Mouse (Mus musculus): Measurements from ENCODE around the gene Pex5l. TPM values are rescaled to one million over a fixed set of nuclear protein-coding genes. Genes with fewer than 3 reads are reported as not detected.
A peak's percentile ranks its signal among the peaks of the same experiment; 100 is the strongest.

Pex5l gene
- polyA plus RNA-seq, 1 experiment from 2014 or later: 2.8 TPM

- no peak for ATAC-seq (ENCODE audit: low FRiP score)
- Histone ChIP-seq H3K9ac (no peak overlapping the region), H3K4me2 (no peak overlapping the region), H3K4me3 (no peak overlapping the region), H3K27me3 (no peaks in the 10 kb centered on the region), H3K27ac (no peak overlapping the region), H3K9me3 (no peaks in the 10 kb centered on the region), H3K4me1 (replicated peaks) (no peaks in the 10 kb centered on the region), H3K36me3 (0 out of 2 replicates have a peak, but pooled peaks cover 5% of the 10 kb centered on the region)
- 20% methylated on average over 6 of the region's 6 CpGs for WGBS
Observed at GRCm38 (mm10) chr3:32979238-32979637, 163.8 kb downstream of the Pex5l start.

- no peak for ATAC-seq (ENCODE audit: low FRiP score)
Observed at GRCm38 (mm10) chr3:32970257-32970656, 172.8 kb downstream of the Pex5l start.

GRCm38 (mm10) chr3:32968671-32969425 lies 174.2 kb downstream of the Pex5l start:
- H3K27ac ChIP-seq: 0 out of 2 replicates have a peak overlapping the region, but pooled peaks have one; percentile 0
- no peaks in the 10 kb centered on the region for H3K4me1 ChIP-seq (replicated peaks)
- no peaks in the 10 kb centered on the region for H3K9me3 ChIP-seq
- no peak overlapping the region for H3K4me2 ChIP-seq
- no peak overlapping the region for H3K9ac ChIP-seq
- no peaks in the 10 kb centered on the region for H3K27me3 ChIP-seq
- WGBS: 91% methylated on average over 1 of the region's 1 CpGs
- no peak overlapping the region for H3K4me3 ChIP-seq
- ATAC-seq (ENCODE audit: low FRiP score): no peak
- no peaks in the 10 kb centered on the region for H3K36me3 ChIP-seq

More at GRCm38 (mm10) chr3:32970257-32970656, 172.8 kb downstream of the Pex5l start:
- Histone ChIP-seq H3K4me1 (replicated peaks) (no peaks in the 10 kb centered on the region), H3K4me3 (no peak overlapping the region), H3K27me3 (no peaks in the 10 kb centered on the region), H3K36me3 (no peaks in the 10 kb centered on the region), H3K9me3 (no peaks in the 10 kb centered on the region), H3K27ac (no peak overlapping the region), H3K4me2 (no peak overlapping the region), H3K9ac (no peak overlapping the region)
- WGBS: 97% methylated on average over 1 of the region's 1 CpGs

- no peaks in the 10 kb centered on the region for H3K36me3 ChIP-seq
- no peaks in the 10 kb centered on the region for H3K9me3 ChIP-seq
- no peak overlapping the region for H3K27ac ChIP-seq
- no peak for ATAC-seq (ENCODE audit: low FRiP score)
- no peak overlapping the region for H3K4me3 ChIP-seq
- H3K9ac ChIP-seq: no peak overlapping the region
- WGBS: 8% methylated on average over 2 of the region's 2 CpGs
- H3K27me3 ChIP-seq: no peaks in the 10 kb centered on the region
- H3K4me1 ChIP-seq (replicated peaks): no peaks in the 10 kb centered on the region
- H3K4me2 ChIP-seq: no peak overlapping the region
Observed at GRCm38 (mm10) chr3:32965528-32965927, 177.5 kb downstream of the Pex5l start.

GRCm38 (mm10) chr3:32961494-32961893 lies 181.6 kb downstream of the Pex5l start:
- no peaks in the 10 kb centered on the region for H3K27me3 ChIP-seq
- no peak overlapping the region for H3K4me3 ChIP-seq
- H3K9me3 ChIP-seq: no peaks in the 10 kb centered on the region
- H3K9ac ChIP-seq: no peak overlapping the region
- H3K4me2 ChIP-seq: no peak overlapping the region
- no peaks in the 10 kb centered on the region for H3K36me3 ChIP-seq
- H3K27ac ChIP-seq: no peak overlapping the region
- H3K4me1 ChIP-seq (replicated peaks): no peaks in the 10 kb centered on the region
- ATAC-seq (ENCODE audit: low FRiP score): peak; percentile 49; the same call in 1 of the 2 replicates
- WGBS: 76% methylated on average over 3 of the region's 3 CpGs

- 0 out of 2 replicates have a peak, but pooled peaks cover 4% of the 10 kb centered on the region for H3K4me1 ChIP-seq (replicated peaks)
- WGBS: 18% methylated on average over 1 of the region's 1 CpGs
- no peak overlapping the region for H3K27ac ChIP-seq
- no peaks in the 10 kb centered on the region for H3K27me3 ChIP-seq
- H3K4me3 ChIP-seq: no peak overlapping the region
- no peaks in the 10 kb centered on the region for H3K9me3 ChIP-seq
- no peak for ATAC-seq (ENCODE audit: low FRiP score)
- no peak overlapping the region for H3K4me2 ChIP-seq
- no peak overlapping the region for H3K9ac ChIP-seq
- no peaks in the 10 kb centered on the region for H3K36me3 ChIP-seq
Observed at GRCm38 (mm10) chr3:32951382-32951781, 191.7 kb downstream of the Pex5l start.

- Histone ChIP-seq H3K27ac (no peak overlapping the region), H3K9ac (no peak overlapping the region), H3K4me2 (no peak overlapping the region), H3K4me1 (replicated peaks) (0 out of 2 replicates have a peak, but pooled peaks cover 4% of the 10 kb centered on the region), H3K36me3 (no peaks in the 10 kb centered on the region), H3K9me3 (no peaks in the 10 kb centered on the region), H3K4me3 (no peak overlapping the region), H3K27me3 (no peaks in the 10 kb centered on the region)
- ATAC-seq (ENCODE audit: low FRiP score): no peak
- 87% methylated on average over 5 of the region's 5 CpGs for WGBS
Observed at GRCm38 (mm10) chr3:32947486-32947885, 195.6 kb downstream of the Pex5l start.

- H3K4me3 ChIP-seq: no peak overlapping the region
- ATAC-seq (ENCODE audit: low FRiP score): peak; percentile 34; the same call in 1 of the 2 replicates
- H3K9me3 ChIP-seq: no peaks in the 10 kb centered on the region
- 80% methylated on average over 8 of the region's 8 CpGs for WGBS
- H3K27ac ChIP-seq: no peak overlapping the region
- no peaks in the 10 kb centered on the region for H3K4me1 ChIP-seq (replicated peaks)
- no peaks in the 10 kb centered on the region for H3K27me3 ChIP-seq
- 0 out of 2 replicates have a peak, but pooled peaks cover 7% of the 10 kb centered on the region for H3K36me3 ChIP-seq
- no peak overlapping the region for H3K4me2 ChIP-seq
- H3K9ac ChIP-seq: no peak overlapping the region
Observed at GRCm38 (mm10) chr3:32939802-32940501, 203.1 kb downstream of the Pex5l start.

- Histone ChIP-seq H3K36me3 (peaks cover 71% of the 10 kb centered on the region), H3K4me2 (no peak overlapping the region), H3K9me3 (peaks cover 10% of the 10 kb centered on the region; the same call in 1 of the 2 replicates), H3K27me3 (no peaks in the 10 kb centered on the region), H3K9ac (no peak overlapping the region), H3K4me1 (replicated peaks) (no peaks in the 10 kb centered on the region), H3K27ac (no peak overlapping the region), H3K4me3 (no peak overlapping the region)
- peak; percentile 32; the same call in 1 of the 2 replicates for ATAC-seq (ENCODE audit: low FRiP score)
- WGBS: 82% methylated on average over 6 of the region's 6 CpGs
Observed at GRCm38 (mm10) chr3:32924168-32924567, 218.9 kb downstream of the Pex5l start.

- no peak overlapping the region for H3K27ac ChIP-seq
- no peaks in the 10 kb centered on the region for H3K27me3 ChIP-seq
- H3K4me3 ChIP-seq: no peak overlapping the region
- H3K4me2 ChIP-seq: no peak overlapping the region
- H3K9me3 ChIP-seq: no peaks in the 10 kb centered on the region
- no peak overlapping the region for H3K9ac ChIP-seq
- H3K36me3 ChIP-seq: peaks cover 14% of the 10 kb centered on the region
- 69% methylated on average over 7 of the region's 7 CpGs for WGBS
- H3K4me1 ChIP-seq (replicated peaks): peaks cover 3% of the 10 kb centered on the region; the same call in 1 of the 2 replicates
- ATAC-seq (ENCODE audit: low FRiP score): peak; percentile 74; the same call in 1 of the 2 replicates
Observed at GRCm38 (mm10) chr3:32910071-32910551, 232.9 kb downstream of the Pex5l start.

- Histone ChIP-seq H3K4me2 (no peak overlapping the region), H3K27me3 (no peaks in the 10 kb centered on the region), H3K4me1 (replicated peaks) (peaks cover 3% of the 10 kb centered on the region; the same call in 1 of the 2 replicates), H3K9me3 (no peaks in the 10 kb centered on the region), H3K4me3 (no peak overlapping the region), H3K27ac (no peak overlapping the region), H3K9ac (no peak overlapping the region), H3K36me3 (no peaks in the 10 kb centered on the region)
- ATAC-seq (ENCODE audit: low FRiP score): no peak
- 89% methylated on average over 3 of the region's 3 CpGs for WGBS
Observed at GRCm38 (mm10) chr3:32908400-32908799, 234.6 kb downstream of the Pex5l start.

All from hindbrain, embryonic 13.5 days (tissue).